Mouse (Mus musculus): Measurements from ENCODE around the gene Scgb2b19.
"Not testable (repeated sequence)": the region's sequence is repeated elsewhere in the genome, so short reads cannot be mapped to it uniquely, and the experiment has no call there.

Gene Scgb2b19

DNA sequence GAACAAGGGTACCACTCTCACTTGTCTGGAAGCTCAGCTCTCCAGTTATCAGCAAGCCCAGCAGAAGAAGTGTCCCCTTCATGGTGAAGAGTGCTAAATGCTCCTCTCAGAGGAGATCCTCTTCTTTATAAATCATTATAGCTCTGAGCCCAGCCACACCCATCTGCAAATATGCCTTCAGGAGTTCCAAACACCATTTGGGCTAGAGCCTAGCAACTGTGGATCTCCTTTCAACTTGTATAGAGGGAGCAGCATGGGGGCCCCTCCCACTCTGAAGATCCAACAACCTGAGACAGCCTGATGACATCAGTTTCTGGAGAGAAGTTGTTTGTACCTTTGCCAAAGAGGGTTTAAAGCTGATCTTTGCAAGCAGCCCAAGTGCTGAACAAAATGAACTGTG is at the start of gene Scgb2b19:
TSS of gene Scgb2b19 (minus strand) at position 101 of the 400 bp plus-strand sequence.
- DNase-seq (ENCODE audit: low spot score in 2 of 2) = not testable (repeated sequence)

GRCm38 (mm10) chr7:33286991-33287390 is 6.9 kb upstream of the Scgb2b19 start, which contains the start of gene Scgb1b19:
Gene Scgb1b19, plus strand, starts transcription at chr7:33287291.
- not testable (repeated sequence) for DNase-seq (ENCODE audit: low spot score in 2 of 2)

Data from heart, adult 9 months (tissue).